Mouse (Mus musculus) liver, adult 2 months (tissue): ENCODE data around the gene Slc5a11. TPM values are rescaled to one million over a fixed set of nuclear protein-coding genes. Genes with fewer than 3 reads are reported as not detected.

ENCODE experiments used
- DNase-seq: peaks from one replicate; pipeline ENCODE4 v3.0.0-alpha.2; 2011; ENCODE audit warnings: low read depth, low spot score; ENCODE audit errors: extremely low read depth
- H3K27ac ChIP-seq: fragments of 200-500 bp; replicated peaks from 2 replicates; pipeline ENCODE4 v1.5.1; 2012; ENCODE audit warnings: low read depth, mild to moderate bottlenecking, control low read depth, inconsistent platforms, low read length; ENCODE audit not compliant: insufficient read depth
- H3K27me3 ChIP-seq: fragments of 200-500 bp; 2 replicates; pipeline ENCODE4 v1.6.1; 2012; ENCODE audit warnings: mild to moderate bottlenecking, moderate library complexity, low read length, inconsistent platforms; ENCODE audit not compliant: control insufficient read depth, insufficient read depth
- H3K36me3 ChIP-seq: fragments of 200-500 bp; 2 replicates; pipeline ENCODE4 v1.6.1; 2012; ENCODE audit warnings: low read length, inconsistent platforms; ENCODE audit not compliant: control insufficient read depth, insufficient read depth
- H3K4me1 ChIP-seq: fragments of 200-500 bp; 2 replicates; pipeline ENCODE4 v1.6.1; 2011; ENCODE audit warnings: low read length; ENCODE audit not compliant: control insufficient read depth, insufficient read depth
- H3K4me3 ChIP-seq: fragments of 200-500 bp; 2 replicates; pipeline ENCODE4 v1.5.1; 2011; ENCODE audit warnings: low read depth, mild to moderate bottlenecking, control low read depth, low read length, moderate library complexity; ENCODE audit not compliant: insufficient read depth
- H3K79me2 ChIP-seq: fragments of 200-500 bp; 2 replicates; pipeline ENCODE4 v1.6.1; 2012; ENCODE audit warnings: inconsistent platforms, mild to moderate bottlenecking, low read length, moderate library complexity; ENCODE audit not compliant: control insufficient read depth, insufficient read depth
- H3K9ac ChIP-seq: fragments of 200-500 bp; 2 replicates; pipeline ENCODE4 v1.6.1; 2012; ENCODE audit warnings: low read depth, mild to moderate bottlenecking, control low read depth, inconsistent platforms, low read length
- CTCF ChIP-seq: fragments of 200-500 bp; IDR thresholded peaks from 2 replicates; pipeline ENCODE4 v1.5.1; 2011; ENCODE audit warnings: low read depth, low read length, control low read depth
- POLR2A ChIP-seq: fragments of 200-500 bp; IDR thresholded peaks from 2 replicates; pipeline ENCODE4 v1.6.1; 2011; ENCODE audit warnings: low read length, control low read depth; ENCODE audit not compliant: insufficient read depth; ENCODE audit errors: extremely low read depth
- whole genome bisulfite sequencing: fragments of 180-500 bp; shearing (Covaris S2); methylation state at CpG from one replicate; pipeline ENCODE4 v1.1.7; 2018; 5-methylcytosine and 5-hydroxymethylcytosine counted together
- polyA plus RNA-seq: library from polyadenylated mRNA; depleted of rRNA; stranded (reverse); fragments of >200 nt; gene quantifications from 2 replicates; pipeline ENCODE4 v1.2.3, GENCODE M21; 2012
- total RNA-seq: library from RNA; depleted of rRNA; stranded (reverse); fragments of >200 nt; gene quantifications from 2 replicates; pipeline ENCODE4 v1.2.3, GENCODE M21; 2014

Slc5a11 gene
- total and polyA plus RNA-seq, 2 experiments: 0.07 to 2.3 TPM

GRCm38 (mm10) chr7:123212316-123212715 lies 2.3 kb upstream of the Slc5a11 start:
- WGBS: 70% methylated on average over 5 of the region's 5 CpGs

GRCm38 (mm10) chr7:123215138-123215537 lies 558 bp downstream of the Slc5a11 start:
- no peak for DNase-seq
- Histone ChIP-seq H3K27ac (no peak overlapping the region), H3K4me1 (no peaks in the 10 kb centered on the region), H3K4me3 (no peak overlapping the region), H3K9ac (no peak overlapping the region), H3K79me2 (no peaks in the 10 kb centered on the region), H3K36me3 (no peaks in the 10 kb centered on the region), H3K27me3 (0 out of 2 replicates have a peak, but pooled peaks cover under 1% of the 10 kb centered on the region)
- WGBS: 79% methylated on average over 2 of the region's 2 CpGs
- TF ChIP-seq CTCF (no peak), POLR2A (no peak)

More at GRCm38 (mm10) chr7:123212316-123212715, 2.3 kb upstream of the Slc5a11 start:
- Histone ChIP-seq H3K79me2 (no peaks in the 10 kb centered on the region), H3K4me3 (no peak overlapping the region), H3K27ac (no peak overlapping the region), H3K36me3 (no peaks in the 10 kb centered on the region), H3K27me3 (0 out of 2 replicates have a peak, but pooled peaks cover 2% of the 10 kb centered on the region), H3K9ac (no peak overlapping the region), H3K4me1 (no peaks in the 10 kb centered on the region)
- TF ChIP-seq POLR2A (no peak), CTCF (0 out of 2 replicates have a peak, but pooled peaks have one; percentile 20)
- no peak for DNase-seq

DNA sequence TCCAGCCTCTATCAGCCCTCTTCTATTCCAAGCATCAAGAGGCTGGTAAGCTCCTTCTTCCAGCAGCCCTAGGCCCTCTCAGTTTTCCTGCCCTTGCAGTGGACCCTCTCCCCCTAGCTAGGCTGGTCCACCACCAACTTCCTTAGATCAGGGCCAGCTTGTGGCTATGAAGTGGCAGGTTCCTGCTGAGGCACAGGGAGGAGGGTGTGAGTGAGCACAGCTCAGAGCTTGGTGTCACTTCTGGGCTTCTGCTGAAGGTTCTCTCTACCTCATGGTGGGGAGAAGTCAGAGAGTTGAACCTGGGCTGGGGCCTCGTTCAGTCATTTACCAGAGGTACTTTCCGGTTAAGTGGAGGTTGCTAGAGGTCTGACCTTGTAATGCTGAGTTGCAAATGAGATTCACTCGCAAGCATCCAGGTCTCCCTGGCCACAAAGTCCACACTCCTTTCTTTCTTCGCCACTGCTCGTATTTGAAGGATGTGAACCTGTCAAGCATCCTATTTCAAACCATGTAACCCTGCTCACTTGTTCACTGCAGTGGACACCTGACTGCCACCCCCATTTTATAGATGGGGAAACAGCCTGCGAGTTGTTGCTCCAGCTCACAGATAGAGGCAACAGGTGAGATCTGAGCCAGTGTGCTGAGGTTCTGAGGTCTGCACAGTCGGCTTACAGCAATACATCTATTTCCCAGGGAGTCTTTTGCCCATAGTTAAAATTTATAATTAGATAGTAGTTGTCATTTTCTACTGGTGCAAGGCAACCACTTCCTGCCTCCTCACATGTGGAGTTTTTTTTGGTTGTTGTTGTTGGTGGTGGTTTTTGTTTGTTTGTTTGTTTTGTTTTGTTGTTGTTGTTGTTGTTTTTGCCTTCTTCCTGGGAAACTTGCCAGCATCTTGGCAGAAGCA lies 3.1 kb downstream of the Slc5a11 start:
- no peaks in the 10 kb centered on the region for H3K27me3 ChIP-seq
- no peak overlapping the region for H3K9ac ChIP-seq
- 77% methylated on average over 7 of the region's 7 CpGs for WGBS
- H3K4me1 ChIP-seq: no peaks in the 10 kb centered on the region
- TF ChIP-seq CTCF: no peak
- TF ChIP-seq POLR2A: no peak
- no peak for DNase-seq
- H3K79me2 ChIP-seq: no peaks in the 10 kb centered on the region
- no peak overlapping the region for H3K4me3 ChIP-seq
- H3K36me3 ChIP-seq: no peaks in the 10 kb centered on the region
- no peak overlapping the region for H3K27ac ChIP-seq

DNA sequence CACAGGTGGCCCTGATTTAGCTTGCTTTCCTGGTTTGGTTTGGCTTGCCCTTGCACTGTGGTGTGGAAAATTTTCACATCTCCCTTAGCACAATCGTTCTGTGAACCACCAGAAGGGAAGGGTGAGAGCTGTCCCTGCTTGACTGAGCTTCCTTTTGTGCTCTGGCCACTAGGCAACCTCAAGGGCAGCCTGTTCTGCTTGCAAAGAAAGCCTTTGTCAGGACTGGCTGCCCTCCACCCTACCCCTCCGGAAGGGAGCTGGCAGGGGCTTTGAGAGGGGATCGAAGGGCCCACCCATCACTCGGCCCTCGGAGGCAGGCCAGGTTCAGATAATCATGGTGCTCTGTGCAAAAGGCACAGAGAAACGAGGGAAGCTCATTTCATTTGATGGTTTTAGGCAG lies 4.0 kb downstream of the Slc5a11 start:
- Histone ChIP-seq H3K4me3 (no peak overlapping the region), H3K27ac (no peak overlapping the region), H3K79me2 (no peaks in the 10 kb centered on the region), H3K27me3 (no peaks in the 10 kb centered on the region), H3K36me3 (no peaks in the 10 kb centered on the region), H3K4me1 (no peaks in the 10 kb centered on the region), H3K9ac (no peak overlapping the region)
- TF ChIP-seq CTCF: no peak
- no peak for TF ChIP-seq POLR2A
- DNase-seq: no peak
- 62% methylated on average over 6 of the region's 6 CpGs for WGBS

DNA sequence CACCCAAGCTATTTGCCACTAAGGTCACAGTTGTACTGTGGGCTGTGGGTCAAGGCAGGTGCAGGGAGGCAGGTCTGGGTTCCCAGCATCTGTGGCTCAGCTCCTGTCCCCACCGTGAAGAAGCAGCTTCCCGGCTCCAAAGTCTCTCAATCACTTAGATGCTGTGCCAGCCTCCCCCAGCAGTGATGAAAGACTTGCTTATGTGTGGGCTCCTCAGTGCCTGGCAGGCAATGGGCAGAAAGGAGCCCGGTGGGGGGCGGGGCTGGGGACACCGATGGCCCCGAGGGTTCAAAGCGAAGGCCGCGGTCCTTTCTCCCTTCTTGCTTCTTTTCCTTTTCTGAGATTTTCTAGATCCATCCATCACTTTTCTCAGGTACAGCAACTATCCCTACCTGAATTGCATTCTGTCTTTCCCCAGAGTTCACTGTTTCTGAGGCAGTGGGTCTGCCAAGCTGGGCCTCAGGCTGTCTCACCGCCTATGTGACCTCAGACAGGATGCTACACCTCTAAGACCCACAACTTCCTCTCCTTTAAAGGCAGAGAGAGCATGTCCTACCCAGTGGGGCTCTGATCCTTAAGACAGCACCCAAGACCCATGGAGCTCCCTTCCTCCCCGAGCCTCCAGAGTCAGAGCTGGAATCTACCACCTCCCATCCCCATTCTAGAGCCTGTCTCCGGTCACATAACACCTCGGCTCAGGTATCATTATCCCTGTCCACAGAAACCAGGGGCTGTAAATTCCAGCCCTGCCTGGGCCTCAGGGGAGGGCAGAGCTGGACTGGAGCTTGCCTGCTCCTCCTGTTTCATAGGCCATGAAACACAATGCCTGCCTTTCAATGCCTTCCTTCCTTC lies 5.4 kb downstream of the Slc5a11 start:
- Histone ChIP-seq H3K27me3 (no peaks in the 10 kb centered on the region), H3K27ac (no peak overlapping the region), H3K36me3 (no peaks in the 10 kb centered on the region), H3K79me2 (no peaks in the 10 kb centered on the region), H3K4me3 (no peak overlapping the region), H3K4me1 (no peaks in the 10 kb centered on the region), H3K9ac (no peak overlapping the region)
- TF ChIP-seq CTCF (no peak), POLR2A (no peak)
- WGBS: 77% methylated on average over 13 of the region's 13 CpGs
- DNase-seq: no peak
